Mouse (Mus musculus): ENCODE data around the gene Ube2e3.

GRCm38 (mm10) chr2:78928080-78928479 is 60.2 kb downstream of the Ube2e3 start:
- TF ChIP-seq HCFC1 (IDR thresholded peaks at IDR 0.05; ENCODE audit: borderline replicate concordance, insufficient read depth, low read length) = no peak
- no peak for TF ChIP-seq MAFK (IDR thresholded peaks at IDR 0.05; ENCODE audit: insufficient read depth, low read depth, low read length)

Data from ES-E14 (cell line).